Mouse (Mus musculus) megakaryocyte, adult 5-6 weeks (primary cell): ENCODE results near the gene Olfr1418. TPM values are rescaled to one million over a fixed set of nuclear protein-coding genes. Genes with fewer than 3 reads are reported as not detected.

Experiments
- ATAC-seq: 2 replicates; pipeline ENCODE4 v1.8.0; 2016; ENCODE audit warnings: mild to moderate bottlenecking, inconsistent platforms; ENCODE audit not compliant: poor library complexity, severe bottlenecking
- total RNA-seq, 2 experiments: library from RNA; stranded (forward) in 1 of 2; stranded (reverse) in 1 of 2; fragments of 153-499, 151-499 nt in 1 of 2; fragments of 221-1000, 200-1000 nt in 1 of 2; gene quantifications; 2 replicates each; pipeline versions ENCODE4 v1.2.3 to v1.2.4; 2015 to 2017

The Olfr1418 gene
- total RNA-seq, 2 experiments from 2014 or later, result not detected

GRCm38 (mm10) chr19:11811688-11812365 lies 49.0 kb downstream of the Olfr1418 start:
- ATAC-seq, result no peak

- ATAC-seq, result no peak
Observed at GRCm38 (mm10) chr19:11810856-11811255, 50.0 kb downstream of the Olfr1418 start.

- ATAC-seq, result 0 out of 2 replicates have a peak, but pooled peaks have one; percentile 17
Observed at GRCm38 (mm10) chr19:11810003-11810758, 50.7 kb downstream of the Olfr1418 start.

GRCm38 (mm10) chr19:11808452-11808851 lies 52.4 kb downstream of the Olfr1418 start:
- 0 out of 2 replicates have a peak, but pooled peaks have one; percentile 19 for ATAC-seq

- ATAC-seq, result no peak
Observed at GRCm38 (mm10) chr19:11807822-11808221, 53.0 kb downstream of the Olfr1418 start.

GRCm38 (mm10) chr19:11807251-11807650 lies 53.6 kb downstream of the Olfr1418 start:
- peak; percentile 81 for ATAC-seq

GRCm38 (mm10) chr19:11804423-11804822 lies 56.4 kb downstream of the Olfr1418 start:
- ATAC-seq, result peak; percentile 56

Other genes with a start within 250 kb of the Olfr1418 start
- 47.4 and 50.5 TPM in 2 replicates for gene Ms4a2, start 237.3 kb downstream of the Olfr1418 start, total RNA-seq (2015)
- 79.4 and 80.1 TPM in 2 replicates for gene Ms4a2, start 237.3 kb downstream of the Olfr1418 start, total RNA-seq (2017)
- gene Ms4a3, start 220.2 kb downstream of the Olfr1418 start, total RNA-seq (2015), result 42.5 and 48.3 TPM in 2 replicates
- 29.5 and 38.1 TPM in 2 replicates for gene Ms4a3, start 220.2 kb downstream of the Olfr1418 start, total RNA-seq (2017)
- gene Oosp2, start 200.5 kb downstream of the Olfr1418 start, total RNA-seq (2015), result 0.51 TPM in 1 of 2 replicates, not detected in the other
- gene Oosp2, start 200.5 kb downstream of the Olfr1418 start, total RNA-seq (2017), result not detected in 2 replicates
- 0.16 and 0.67 TPM in 2 replicates for gene Oosp1, start 169.9 kb downstream of the Olfr1418 start, total RNA-seq (2015)
- gene Oosp1, start 169.9 kb downstream of the Olfr1418 start, total RNA-seq (2017), result 1.1 TPM in 1 of 2 replicates, not detected in the other
- not detected in 2 replicates for gene Oosp3, start 164.0 kb downstream of the Olfr1418 start, total RNA-seq (2015)
- not detected in 2 replicates for gene Oosp3, start 164.0 kb downstream of the Olfr1418 start, total RNA-seq (2017)
- not detected in 2 replicates for gene Gif, start 113.5 kb downstream of the Olfr1418 start, total RNA-seq (2015)
- gene Gif, start 113.5 kb downstream of the Olfr1418 start, total RNA-seq (2017), result not detected in 2 replicates
- 34.2 and 38.7 TPM in 2 replicates for gene Mrpl16, start 90.7 kb downstream of the Olfr1418 start, total RNA-seq (2015)
- 50.3 and 50.5 TPM in 2 replicates for gene Mrpl16, start 90.7 kb downstream of the Olfr1418 start, total RNA-seq (2017)
- 27.6 and 28.5 TPM in 2 replicates for gene Stx3, start 41.7 kb downstream of the Olfr1418 start, total RNA-seq (2015)
- 30.4 and 31.5 TPM in 2 replicates for gene Stx3, start 41.7 kb downstream of the Olfr1418 start, total RNA-seq (2017)
- not detected in 2 replicates for gene Olfr1417, start 21.8 kb downstream of the Olfr1418 start, total RNA-seq (2015)
- not detected in 2 replicates for gene Olfr1417, start 21.8 kb downstream of the Olfr1418 start, total RNA-seq (2017)
- not detected in 2 replicates for gene Olfr1419, start 14.0 kb upstream of the Olfr1418 start, total RNA-seq (2015)
- gene Olfr1419, start 14.0 kb upstream of the Olfr1418 start, total RNA-seq (2017), result not detected in 2 replicates
- not detected in 2 replicates for gene Olfr1420, start 25.5 kb upstream of the Olfr1418 start, total RNA-seq (2015)
- gene Olfr1420, start 25.5 kb upstream of the Olfr1418 start, total RNA-seq (2017), result not detected in 2 replicates
- 45.5 and 48.7 TPM in 2 replicates for gene Patl1, start 51.3 kb upstream of the Olfr1418 start, total RNA-seq (2015)
- 20.3 and 26.1 TPM in 2 replicates for gene Patl1, start 51.3 kb upstream of the Olfr1418 start, total RNA-seq (2017)
- gene Osbp, start 104.9 kb upstream of the Olfr1418 start, total RNA-seq (2015), result 35.0 and 36.9 TPM in 2 replicates
- gene Osbp, start 104.9 kb upstream of the Olfr1418 start, total RNA-seq (2017), result 42.6 and 43.3 TPM in 2 replicates
- 0.02 TPM in 1 of 2 replicates, not detected in the other for gene Olfr1423, start 180.3 kb upstream of the Olfr1418 start, total RNA-seq (2015)
- gene Olfr1423, start 180.3 kb upstream of the Olfr1418 start, total RNA-seq (2017), result not detected in 2 replicates
- not detected in 2 replicates for gene Olfr1424, start 201.6 kb upstream of the Olfr1418 start, total RNA-seq (2015)
- gene Olfr1424, start 201.6 kb upstream of the Olfr1418 start, total RNA-seq (2017), result not detected in 2 replicates
- not detected in 2 replicates for gene Olfr1425, start 216.7 kb upstream of the Olfr1418 start, total RNA-seq (2015)
- not detected in 2 replicates for gene Olfr1425, start 216.7 kb upstream of the Olfr1418 start, total RNA-seq (2017)
- gene Olfr1426, start 230.9 kb upstream of the Olfr1418 start, total RNA-seq (2015), result not detected in 2 replicates
- not detected in 2 replicates for gene Olfr1426, start 230.9 kb upstream of the Olfr1418 start, total RNA-seq (2017)
- not detected in 2 replicates for gene Olfr1427, start 242.3 kb upstream of the Olfr1418 start, total RNA-seq (2015)
- not detected in 2 replicates for gene Olfr1427, start 242.3 kb upstream of the Olfr1418 start, total RNA-seq (2017)